Mouse (Mus musculus): ENCODE results near the gene Tmem120a.

DNA sequence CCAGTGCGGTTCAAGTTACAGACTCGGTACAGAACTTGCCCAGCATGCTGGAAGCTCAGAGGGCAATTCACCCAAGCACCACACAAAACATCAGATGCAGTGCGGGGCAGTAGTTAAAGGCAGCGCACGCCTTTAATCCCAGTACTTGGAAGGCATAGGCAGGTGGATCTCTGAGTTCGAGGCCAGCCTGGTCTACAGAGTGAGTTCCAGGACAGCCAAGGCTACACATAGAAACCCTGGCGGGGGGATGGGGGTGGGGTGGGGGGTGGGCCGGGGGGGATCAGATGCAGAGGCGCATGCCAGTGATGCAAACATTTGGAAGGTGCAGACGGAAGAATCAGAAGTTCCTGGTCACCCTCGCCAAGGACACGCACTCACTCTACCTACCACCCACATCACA lies 494 bp upstream of the Tmem120a start:
- no peak for TF ChIP-seq CTCF (IDR thresholded peaks at IDR 0.05; ENCODE audit: low read depth)
- TF ChIP-seq EP300 (optimal IDR thresholded peaks at IDR 0.05), result no peak
